In genomic region chr13:103967987-103968386, GRCm38 (mm10) we compare ENCODE assay signal across 20 mouse cellular contexts.
"Had no signal": no experiment of that assay in that cellular context is flagged by ENCODE, and none has a peak within 500 bp of the region (broad histone marks: within the 10 kb centered on the region; RNA-seq: fewer than 3 reads in every experiment).

No protein-coding gene starts in this region.

- H3K27ac ChIP-seq: kidney, postnatal 0 days; layer of hippocampus, adult 2 months; left cerebral cortex, adult 2 months; limb, embryonic 12.5 days; liver, embryonic 13.5 days; stomach, embryonic 15.5 days had no signal

- DNase-seq: kidney, adult 2 months; kidney, postnatal 25 days; layer of hippocampus, adult 9-11 months; liver, embryonic 13.5 days; lung, adult 2 months; lung, postnatal 14 days; lung, postnatal 4 days; midbrain, embryonic 14.5 days; right cerebral cortex, adult 18-20 months; right cerebral cortex, postnatal 14 days; right cerebral cortex, postnatal 4 days; spleen, adult 18-20 months; thymus, adult 18-20 months; thymus, postnatal 36 days had no signal

- H3K36me3 ChIP-seq: limb, embryonic 12.5 days; liver, embryonic 13.5 days; stomach, embryonic 15.5 days had no signal

- H3K9me3 ChIP-seq: limb, embryonic 12.5 days; liver, embryonic 13.5 days; stomach, embryonic 15.5 days had no signal

- H3K27me3 ChIP-seq: limb, embryonic 12.5 days; liver, embryonic 13.5 days; stomach, embryonic 15.5 days had no signal

- H3K9ac ChIP-seq: limb, embryonic 12.5 days; liver, embryonic 13.5 days; stomach, embryonic 15.5 days had no signal

- H3K4me3 ChIP-seq: layer of hippocampus, adult 2 months; left cerebral cortex, adult 2 months; limb, embryonic 12.5 days; liver, embryonic 13.5 days; stomach, embryonic 15.5 days had no signal

- H3K4me2 ChIP-seq: limb, embryonic 12.5 days; liver, embryonic 13.5 days; midbrain, embryonic 11.5 days; stomach, embryonic 15.5 days had no signal

- H3K4me1 ChIP-seq: liver, embryonic 13.5 days had no signal
